Mouse (Mus musculus) stomach, postnatal 0 days (tissue): Measurements from ENCODE around the gene Stip1. TPM values are rescaled to one million over a fixed set of nuclear protein-coding genes. Genes with fewer than 3 reads are reported as not detected.

Experiments
- ATAC-seq: fragments of 200-750 bp; cut with Nextera tagmentation; 2 replicates; pipeline ENCODE4 v1.8.0; 2017; ENCODE audit not compliant: low FRiP score, low TSS enrichment
- DNase-seq: peaks from one replicate; pipeline ENCODE4 v3.0.0-alpha.2; 2016; ENCODE audit warnings: low spot score
- H3K27ac ChIP-seq: fragments of 300-500 bp; sonication (generic); replicated peaks from 2 replicates; pipeline ENCODE4 v1.5.1; 2014; ENCODE audit warnings: mild to moderate bottlenecking, control low read depth
- H3K27me3 ChIP-seq: fragments of 300-500 bp; sonication (generic); 2 replicates; pipeline ENCODE4 v1.6.1; 2014; ENCODE audit warnings: low read length; ENCODE audit not compliant: control insufficient read depth, insufficient read depth
- H3K36me3 ChIP-seq: fragments of 300-500 bp; sonication (generic); 2 replicates; pipeline ENCODE4 v1.6.1; 2014; ENCODE audit warnings: low read length, mixed read lengths; ENCODE audit not compliant: control insufficient read depth, insufficient read depth
- H3K4me1 ChIP-seq: fragments of 300-500 bp; sonication (generic); replicated peaks from 2 replicates; pipeline ENCODE4 v1.6.1; 2014; ENCODE audit warnings: antibody characterized with exemption; ENCODE audit not compliant: control insufficient read depth, insufficient read depth
- H3K4me2 ChIP-seq: fragments of 300-500 bp; sonication (generic); replicated peaks from 2 replicates; pipeline ENCODE4 v1.6.1; 2014; ENCODE audit warnings: low read depth, mild to moderate bottlenecking, control low read depth, moderate library complexity
- H3K4me3 ChIP-seq: fragments of 300-500 bp; sonication (generic); 2 replicates; pipeline ENCODE4 v1.5.1; 2014; ENCODE audit warnings: low read depth, low read length, control low read depth
- H3K9ac ChIP-seq: fragments of 300-500 bp; sonication (generic); 2 replicates; pipeline ENCODE4 v1.6.1; 2014; ENCODE audit warnings: mild to moderate bottlenecking, low read length, control low read depth, mixed read lengths
- H3K9me3 ChIP-seq: fragments of 300-500 bp; sonication (generic); 2 replicates; pipeline ENCODE4 v1.6.1; 2016; ENCODE audit warnings: low read length; ENCODE audit not compliant: control insufficient read depth
- CTCF ChIP-seq: IDR thresholded peaks from 2 replicates; pipeline ENCODE4 v1.5.1; 2016; ENCODE audit warnings: antibody characterized with exemption, low read depth, mild to moderate bottlenecking, moderate library complexity
- EP300 ChIP-seq: optimal IDR thresholded peaks from 2 replicates; pipeline ENCODE3; 2016; ENCODE audit warnings: antibody characterized with exemption
- WGBS: fragments of 180-500 bp; shearing (Covaris S2); extraction: QIAGEN DNeasy Blood & Tissue Kit; methylation state at CpG from one replicate; pipeline ENCODE4 v1.1.7; 2014; 5-methylcytosine and 5-hydroxymethylcytosine counted together
- polyA plus RNA-seq: library from polyadenylated mRNA; unstranded; fragments of >200 nt; fragmentation: Nextera tagmentation; extraction: Ambion mirVana; gene quantifications from 2 replicates; pipeline ENCODE4 v1.2.1, GENCODE M21; 2015

Gene Stip1
- polyA plus RNA-seq, 1 experiment from 2014 or later: 67.9 TPM

GRCm38 (mm10) chr19:6975537-6976521, 63.9 kb downstream of the Stip1 start, which contains the start of gene Plcb3:
Gene Plcb3 (minus strand): TSS chr19:6976470.
- Histone ChIP-seq H3K4me3 (peak within 1 kb of the TSS; percentile 65), H3K4me2 (peak within 1 kb of the TSS; percentile 74), H3K36me3 (peaks cover 6% of the 10 kb centered on the region), H3K4me1 (peaks cover 4% of the 10 kb centered on the region), H3K27me3 (no peaks in the 10 kb centered on the region), H3K9me3 (no peaks in the 10 kb centered on the region), H3K9ac (peak within 1 kb of the TSS; percentile 69), H3K27ac (peak within 1 kb of the TSS; percentile 93)
- ATAC-seq: no peak
- peak; percentile 57 for TF ChIP-seq CTCF
- no peak for TF ChIP-seq EP300
- DNase-seq: peak; percentile 67
- WGBS: under 1% methylated on average over 16 of the region's 16 CpGs

GRCm38 (mm10) chr19:6974211-6975205, 65.3 kb downstream of the Stip1 start, which contains the start of gene Ppp1r14b:
Gene Ppp1r14b (plus strand): TSS chr19:6974968.
- Histone ChIP-seq H3K9ac (peak within 1 kb of the TSS; percentile 69), H3K4me2 (peak within 1 kb of the TSS; percentile 74), H3K4me1 (peaks cover 13% of the 10 kb centered on the region), H3K9me3 (no peaks in the 10 kb centered on the region), H3K27ac (peak within 1 kb of the TSS; percentile 93), H3K36me3 (peaks cover 6% of the 10 kb centered on the region), H3K4me3 (peak within 1 kb of the TSS; percentile 65), H3K27me3 (no peaks in the 10 kb centered on the region)
- peak; percentile 74 for ATAC-seq
- TF ChIP-seq CTCF: no peak
- no peak for TF ChIP-seq EP300
- WGBS: 1% methylated on average over 46 of the region's 84 CpGs
- peak; percentile 92 for DNase-seq

GRCm38 (mm10) chr19:6973581-6974190, 66.1 kb downstream of the Stip1 start:
- Histone ChIP-seq H3K9me3 (no peaks in the 10 kb centered on the region), H3K27me3 (no peaks in the 10 kb centered on the region), H3K4me1 (peaks cover 13% of the 10 kb centered on the region), H3K4me2 (peak overlapping the region; percentile 74), H3K9ac (no peak overlapping the region), H3K4me3 (peak overlapping the region; percentile 65), H3K36me3 (peaks cover 6% of the 10 kb centered on the region), H3K27ac (peak overlapping the region; percentile 93)
- no peak for TF ChIP-seq CTCF
- no peak for TF ChIP-seq EP300
- ATAC-seq: no peak
- 31% methylated on average over 12 of the region's 12 CpGs for WGBS
- DNase-seq: no peak

- Histone ChIP-seq H3K4me2 (no peak overlapping the region), H3K4me3 (no peak overlapping the region), H3K9me3 (no peaks in the 10 kb centered on the region), H3K27ac (peak overlapping the region; percentile 56; the same call in 1 of the 2 replicates), H3K4me1 (peaks cover 10% of the 10 kb centered on the region), H3K27me3 (no peaks in the 10 kb centered on the region), H3K36me3 (no peaks in the 10 kb centered on the region), H3K9ac (no peak overlapping the region)
- ATAC-seq (no peak), DNase-seq (no peak)
- WGBS: 76% methylated on average over 13 of the region's 13 CpGs
- TF ChIP-seq EP300 (no peak), CTCF (no peak)
Observed at GRCm38 (mm10) chr19:6972247-6972917, 67.4 kb downstream of the Stip1 start.

GRCm38 (mm10) chr19:6971644-6972043, 68.1 kb downstream of the Stip1 start:
- H3K9me3 ChIP-seq: no peaks in the 10 kb centered on the region
- no peak overlapping the region for H3K4me2 ChIP-seq
- H3K4me3 ChIP-seq: no peak overlapping the region
- no peaks in the 10 kb centered on the region for H3K36me3 ChIP-seq
- 31% methylated on average over 6 of the region's 6 CpGs for WGBS
- peak overlapping the region; percentile 56; the same call in 1 of the 2 replicates for H3K27ac ChIP-seq
- peaks cover 10% of the 10 kb centered on the region for H3K4me1 ChIP-seq
- no peak for TF ChIP-seq CTCF
- TF ChIP-seq EP300: no peak
- ATAC-seq: no peak
- no peak overlapping the region for H3K9ac ChIP-seq
- DNase-seq: no peak
- no peaks in the 10 kb centered on the region for H3K27me3 ChIP-seq

Other genes with a start within 250 kb of the Stip1 start
- gene Rps6ka4, start 199.3 kb downstream of the Stip1 start, polyA plus RNA-seq: 34.7 and 34.9 TPM in 2 replicates
- 0.34 and 0.45 TPM in 2 replicates for gene Ccdc88b, start 181.8 kb downstream of the Stip1 start, polyA plus RNA-seq
- 75.8 and 85.9 TPM in 2 replicates for gene Trmt112, start 130.3 kb downstream of the Stip1 start, polyA plus RNA-seq
- gene Prdx5, start 129.9 kb downstream of the Stip1 start, polyA plus RNA-seq: 537 and 559 TPM in 2 replicates
- gene Esrra, start 118.2 kb downstream of the Stip1 start, polyA plus RNA-seq: 20.4 and 20.8 TPM in 2 replicates
- 3.7 and 4.5 TPM in 2 replicates for gene Catsperz, start 114.6 kb downstream of the Stip1 start, polyA plus RNA-seq
- 0.75 and 0.98 TPM in 2 replicates for gene Kcnk4, start 105.5 kb downstream of the Stip1 start, polyA plus RNA-seq
- gene Bad, start 98.1 kb downstream of the Stip1 start, polyA plus RNA-seq: 79.0 and 82.8 TPM in 2 replicates
- 24.7 and 28.7 TPM in 2 replicates for gene Gpr137, start 97.5 kb downstream of the Stip1 start, polyA plus RNA-seq
- 143 and 148 TPM in 2 replicates for gene Ppp1r14b, start 65.0 kb downstream of the Stip1 start, polyA plus RNA-seq
- 30.0 and 33.2 TPM in 2 replicates for gene Plcb3, start 63.5 kb downstream of the Stip1 start, polyA plus RNA-seq
- gene Fkbp2, start 59.5 kb downstream of the Stip1 start, polyA plus RNA-seq: 130 and 134 TPM in 2 replicates
- 26.2 and 28.0 TPM in 2 replicates for gene Vegfb, start 52.3 kb downstream of the Stip1 start, polyA plus RNA-seq
- 33.0 and 37.2 TPM in 2 replicates for gene Dnajc4, start 47.4 kb downstream of the Stip1 start, polyA plus RNA-seq
- 21.1 and 21.2 TPM in 2 replicates for gene Nudt22, start 43.9 kb downstream of the Stip1 start, polyA plus RNA-seq
- gene Trpt1, start 43.8 kb downstream of the Stip1 start, polyA plus RNA-seq: 10.0 and 10.1 TPM in 2 replicates
- gene Fermt3, start 20.5 kb downstream of the Stip1 start, polyA plus RNA-seq: 7.6 and 8.1 TPM in 2 replicates
- gene Macrod1, start 16.8 kb upstream of the Stip1 start, polyA plus RNA-seq: 16.8 and 20.5 TPM in 2 replicates
- gene Flrt1, start 65.8 kb upstream of the Stip1 start, polyA plus RNA-seq: 1.1 and 1.6 TPM in 2 replicates
- gene Otub1, start 166.3 kb upstream of the Stip1 start, polyA plus RNA-seq: 121 and 126 TPM in 2 replicates
- 1,651 and 1,766 TPM in 2 replicates for gene Cox8a, start 177.6 kb upstream of the Stip1 start, polyA plus RNA-seq
- 20.1 and 20.5 TPM in 2 replicates for gene Naa40, start 201.2 kb upstream of the Stip1 start, polyA plus RNA-seq
- gene Rcor2, start 227.4 kb upstream of the Stip1 start, polyA plus RNA-seq: 2.2 and 2.4 TPM in 2 replicates